Mouse (Mus musculus): ENCODE results near the gene Zfp661.

- TF ChIP-seq CTCF (IDR thresholded peaks at IDR 0.05; ENCODE audit: low read depth, low read length): no peak
- TF ChIP-seq POLR2A (IDR thresholded peaks at IDR 0.05; ENCODE audit: extremely low read depth, insufficient read depth, low read length): no peak
These were observed 48.7 kb upstream of the Zfp661 start for GRCm38 (mm10) chr2:127635581-127635980.

All from liver, adult 2 months (tissue).